Mouse (Mus musculus) small intestine, adult 2 months (tissue): ENCODE results near the gene Olfr811.

Experiments used
- CTCF ChIP-seq: fragments of 200-500 bp; IDR thresholded peaks from 2 replicates; pipeline ENCODE4 v1.5.1; 2012; ENCODE audit warnings: low read depth, mild to moderate bottlenecking, control low read depth, inconsistent platforms, low read length, moderate library complexity, mixed read lengths; ENCODE audit not compliant: insufficient replicate concordance, insufficient read length; ENCODE audit errors: extremely low read depth
- POLR2A ChIP-seq: fragments of 200-500 bp; IDR thresholded peaks from 2 replicates; pipeline ENCODE4 v1.6.1; 2012; ENCODE audit warnings: low read depth, mild to moderate bottlenecking, control low read depth, inconsistent platforms, low read length, moderate library complexity

DNA sequence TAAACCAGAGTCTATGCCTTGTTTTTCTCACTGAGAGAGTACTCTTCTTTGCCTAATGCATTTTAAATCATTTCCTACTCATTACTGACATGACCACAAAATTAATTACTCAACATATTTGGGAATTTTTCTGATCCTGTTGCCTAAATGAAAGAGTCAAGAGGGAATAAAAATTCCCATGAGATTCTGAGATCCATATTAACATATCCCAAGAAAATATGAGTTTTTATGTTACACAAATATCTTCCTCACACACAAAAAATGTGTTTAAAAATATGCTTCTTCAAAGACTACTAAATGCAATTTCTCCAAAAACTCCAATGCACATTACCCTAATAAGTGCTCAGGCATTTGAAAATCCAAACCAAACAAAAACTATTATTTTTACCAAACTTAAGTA is 9.4 kb downstream of the Olfr811 start, which contains the start of gene Olfr810:
- no peak for TF ChIP-seq POLR2A
- no peak for TF ChIP-seq CTCF
